Mouse (Mus musculus) MEL-GATA-1-ER (cell line): ENCODE results near the gene Astl.
A peak's percentile ranks its signal among the peaks of the same experiment; 100 is the strongest.

ENCODE experiments used
- DNase-seq: peaks from one replicate; pipeline ENCODE4 v3.0.0-alpha.2; 2012; ENCODE audit warnings: low read depth; ENCODE audit errors: extremely low read depth

The Astl gene

DNA sequence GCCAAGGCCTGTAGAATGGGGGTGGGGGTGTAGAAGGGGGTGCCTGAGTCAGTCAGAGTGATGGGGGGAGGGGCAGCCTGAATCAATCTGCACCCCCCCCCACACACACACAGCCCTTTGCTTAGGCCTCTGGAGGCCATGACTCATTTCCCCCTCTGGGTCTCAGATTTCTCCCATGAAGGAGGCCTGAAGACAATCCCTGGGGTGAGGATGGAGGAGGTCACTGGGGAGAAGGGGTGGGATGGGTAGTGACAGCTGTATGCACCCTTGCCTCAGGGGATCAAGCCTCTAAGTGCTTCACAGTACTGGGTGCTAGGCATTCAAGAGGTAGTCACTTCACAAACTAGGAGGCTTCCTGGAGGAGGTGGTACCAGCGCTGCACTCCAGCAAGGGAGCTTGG lies 14.8 kb upstream of the Astl start:
- DNase-seq, result no peak

DNA sequence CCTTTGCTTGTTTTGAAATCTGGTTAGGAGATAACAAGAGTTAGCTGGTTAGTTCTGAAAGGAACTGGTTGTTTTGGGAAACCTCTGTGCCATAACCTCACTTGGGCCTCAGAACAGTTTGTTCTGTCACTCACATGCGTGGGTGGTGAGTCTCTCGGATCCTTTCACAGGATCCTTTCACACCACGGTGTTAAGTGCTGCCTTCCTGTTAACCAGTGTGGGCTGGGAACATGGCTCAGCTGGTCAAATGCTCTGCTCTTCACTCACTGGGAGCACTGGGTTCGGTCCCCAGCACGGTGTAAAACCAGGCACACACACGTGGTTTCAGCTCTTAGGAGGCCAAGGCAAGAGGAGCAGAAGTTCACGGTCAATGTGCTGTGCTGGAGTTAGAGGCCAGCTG lies 14.0 kb upstream of the Astl start:
- no peak for DNase-seq

DNA sequence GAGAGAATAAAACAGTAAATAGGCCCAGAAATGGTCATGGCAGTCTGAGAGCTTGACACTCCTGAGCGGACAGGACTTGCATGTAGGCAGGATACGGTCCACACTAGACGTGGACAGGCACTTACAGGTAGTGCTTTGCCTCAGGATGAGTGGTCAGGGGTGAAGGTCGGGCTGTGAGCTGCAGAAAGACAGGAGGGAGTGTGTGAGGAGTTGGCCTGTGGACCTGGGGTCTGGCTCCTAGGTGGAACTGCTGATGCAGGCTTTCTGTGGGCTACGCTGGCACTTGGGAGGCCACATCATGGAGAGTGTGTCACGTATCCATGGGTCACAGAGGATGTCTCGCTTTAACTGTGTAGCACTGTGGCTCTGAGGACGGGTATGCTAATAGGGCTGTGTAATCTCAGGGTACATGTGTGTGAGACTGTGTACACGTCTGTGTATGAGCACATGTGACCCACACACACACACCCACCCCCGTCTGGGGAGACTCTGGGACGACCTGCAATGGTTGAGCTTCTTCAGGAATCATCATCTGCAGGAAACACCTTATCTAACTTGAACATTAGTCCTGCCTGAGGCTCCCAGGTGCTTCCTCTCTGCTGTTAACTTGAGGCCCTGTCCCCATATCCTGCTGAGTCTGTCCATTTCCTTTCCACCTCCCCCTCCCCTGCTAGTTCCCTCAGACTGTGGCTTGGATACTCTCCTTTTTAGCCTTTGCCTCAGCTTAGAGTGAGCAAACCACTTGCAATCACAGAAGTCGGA lies 10.2 kb upstream of the Astl start:
- peak; percentile 64 for DNase-seq

DNA sequence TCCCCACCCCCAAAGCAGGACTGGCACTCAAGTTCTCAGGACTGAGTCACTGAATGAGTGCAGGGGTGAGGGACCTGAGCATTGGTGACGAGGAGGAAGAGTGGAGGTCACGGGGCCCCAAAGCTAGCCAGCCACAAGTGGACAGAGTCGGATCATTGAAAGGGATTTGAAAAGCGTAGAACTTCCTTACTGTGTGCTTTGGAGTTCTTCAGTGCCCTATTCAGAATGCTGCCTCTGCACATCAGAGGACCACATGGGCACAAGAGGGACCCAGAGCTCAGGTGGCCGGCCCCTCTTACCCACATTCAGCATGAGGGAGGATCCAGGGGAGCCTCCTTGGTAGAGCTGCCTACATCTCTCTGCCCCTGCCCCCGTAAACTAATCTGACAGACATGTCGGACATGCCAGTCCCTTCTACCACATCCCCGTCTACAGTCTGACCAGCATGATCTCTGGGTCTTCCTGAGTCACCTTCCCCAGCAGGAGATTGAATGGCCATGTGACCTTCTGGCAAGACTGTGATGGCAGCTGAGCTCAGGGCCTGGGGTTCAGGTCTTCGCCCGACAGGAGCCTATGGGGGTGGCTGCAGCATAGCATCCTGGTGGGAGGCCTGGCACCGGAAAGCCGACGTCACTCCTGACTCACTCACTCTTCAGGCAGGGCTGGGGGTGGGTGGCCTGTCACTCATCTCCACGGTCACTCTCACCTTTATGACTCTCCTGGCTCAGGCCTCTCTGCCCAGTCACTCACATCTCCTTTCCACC lies 5.5 kb upstream of the Astl start:
- no peak for DNase-seq

DNA sequence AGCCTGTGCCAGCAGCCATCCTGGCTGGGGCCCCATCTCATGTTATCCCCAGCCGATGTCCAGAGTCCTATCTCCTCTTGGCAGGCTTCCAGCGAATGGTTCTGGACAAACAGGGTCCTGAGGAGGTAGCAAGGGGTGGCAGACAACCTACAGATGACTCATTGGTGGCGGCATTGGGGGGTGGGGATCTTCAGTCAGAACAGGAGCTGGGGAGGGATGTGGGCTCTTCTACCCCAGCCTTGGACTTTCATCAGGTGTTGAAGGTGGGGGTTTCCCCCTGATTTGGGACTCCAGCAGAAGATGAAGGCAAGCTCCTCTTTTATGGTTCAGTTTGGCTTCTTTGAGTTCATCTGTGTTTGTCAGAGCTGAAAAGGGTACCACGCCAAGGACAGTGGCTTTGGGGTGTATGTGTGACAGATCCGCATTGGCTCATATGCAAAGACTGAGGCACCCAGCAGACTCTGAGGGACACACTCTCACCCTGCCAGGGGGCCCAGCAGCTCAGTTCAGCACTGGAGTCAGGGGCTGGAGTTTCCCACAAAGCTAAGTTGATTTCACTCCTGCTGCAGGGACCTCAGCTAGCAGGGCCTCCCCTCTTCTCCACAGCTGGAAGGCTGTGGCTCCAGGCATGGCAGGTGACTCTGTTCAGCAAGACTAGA lies 4.4 kb upstream of the Astl start:
- DNase-seq, result no peak

DNA sequence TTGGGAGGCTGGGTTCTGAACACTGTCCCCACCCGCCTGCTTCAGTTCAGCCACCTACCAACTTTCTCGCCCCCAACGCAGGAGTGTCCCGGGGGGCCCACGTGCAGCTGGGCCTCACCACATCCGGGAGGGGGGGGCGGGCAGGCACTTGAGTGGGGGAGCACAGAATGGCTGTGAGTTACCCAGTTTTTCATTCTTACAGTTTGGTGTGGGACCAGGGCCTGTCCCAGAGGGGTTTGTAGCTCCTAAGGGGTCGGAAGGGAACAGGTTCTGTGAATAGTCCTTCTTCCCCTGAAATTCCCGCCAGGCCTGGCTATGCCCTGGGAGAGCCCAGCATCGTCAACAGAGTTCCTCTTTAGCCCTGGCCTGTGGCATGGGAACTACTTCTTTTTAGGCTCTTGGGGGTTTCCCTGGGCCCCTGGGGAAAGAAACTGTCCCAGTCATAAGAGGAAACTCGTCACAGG lies 3.3 kb upstream of the Astl start:
- DNase-seq, result no peak

DNA sequence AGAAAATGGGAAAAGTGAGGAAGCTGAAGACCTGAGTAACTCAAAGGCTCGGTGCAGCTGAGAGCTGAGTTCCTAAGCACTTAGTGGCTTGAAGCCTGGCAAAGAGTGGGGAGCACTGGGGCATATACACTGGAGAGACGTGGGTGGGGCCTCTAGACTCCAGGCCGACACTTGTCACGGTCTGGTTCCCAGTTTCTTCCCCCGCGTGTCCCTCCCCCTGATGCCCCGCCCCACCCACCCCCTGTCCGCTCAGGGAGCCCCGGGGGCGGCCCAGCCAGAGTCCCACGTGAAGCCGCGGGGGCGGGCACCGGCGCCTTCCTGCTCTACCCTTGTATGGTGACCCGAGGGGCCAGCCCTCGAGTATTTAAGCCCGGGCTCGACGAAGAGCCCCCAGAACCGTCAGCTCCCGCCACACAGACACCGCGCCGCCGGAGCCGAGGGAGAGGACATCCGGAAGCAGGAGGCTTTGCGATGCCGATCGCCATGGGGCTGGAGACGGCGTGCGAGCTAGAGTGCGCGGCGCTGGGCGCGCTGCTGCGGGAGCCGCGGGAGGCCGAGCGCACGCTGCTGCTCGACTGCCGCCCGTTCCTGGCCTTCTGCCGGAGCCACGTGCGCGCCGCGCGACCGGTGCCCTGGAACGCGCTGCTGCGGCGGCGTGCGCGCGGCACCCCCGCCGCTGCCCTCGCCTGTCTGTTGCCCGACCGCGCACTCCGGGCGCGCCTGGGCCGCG lies 2.5 kb upstream of the Astl start, which contains the start of gene Dusp2:
Gene Dusp2, plus strand, starts transcription at position 393 of the 730 bp plus-strand sequence.
- DNase-seq, result peak; percentile 73

DNA sequence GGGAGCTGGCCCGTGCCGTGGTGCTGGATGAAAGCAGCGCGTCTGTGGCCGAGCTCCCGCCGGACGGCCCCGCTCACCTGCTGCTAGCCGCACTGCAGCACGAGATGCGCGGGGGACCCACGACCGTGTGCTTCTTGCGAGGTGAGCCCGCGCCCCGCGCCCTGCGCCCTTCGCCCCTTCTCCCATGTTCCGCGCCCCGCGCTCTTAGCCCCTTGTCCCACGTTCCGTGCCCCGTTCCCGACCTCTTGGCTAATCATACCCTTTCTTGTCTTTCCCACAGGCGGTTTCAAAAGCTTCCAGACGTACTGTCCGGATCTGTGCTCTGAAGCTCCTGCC lies 2.0 kb upstream of the Astl start:
- no peak for DNase-seq

DNA sequence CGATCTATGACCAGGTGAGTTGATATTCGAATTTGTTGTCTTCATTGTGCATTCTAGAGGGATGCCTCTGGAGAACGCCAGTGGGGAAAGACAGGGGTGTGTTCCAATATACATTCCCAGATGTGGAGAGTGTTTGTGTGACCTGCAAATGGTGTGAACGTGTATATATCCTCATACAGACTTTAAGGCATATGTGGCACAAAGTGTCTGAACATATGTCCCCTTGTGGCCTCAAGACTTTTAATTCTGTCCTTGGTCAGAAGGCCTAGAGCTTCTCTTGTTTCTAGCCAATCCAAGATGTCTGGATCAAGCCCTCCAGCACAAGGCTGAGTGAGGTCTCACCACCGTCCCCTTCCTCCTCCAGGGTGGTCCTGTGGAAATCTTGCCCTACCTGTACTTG lies 1.6 kb upstream of the Astl start:
- no peak for DNase-seq

DNA sequence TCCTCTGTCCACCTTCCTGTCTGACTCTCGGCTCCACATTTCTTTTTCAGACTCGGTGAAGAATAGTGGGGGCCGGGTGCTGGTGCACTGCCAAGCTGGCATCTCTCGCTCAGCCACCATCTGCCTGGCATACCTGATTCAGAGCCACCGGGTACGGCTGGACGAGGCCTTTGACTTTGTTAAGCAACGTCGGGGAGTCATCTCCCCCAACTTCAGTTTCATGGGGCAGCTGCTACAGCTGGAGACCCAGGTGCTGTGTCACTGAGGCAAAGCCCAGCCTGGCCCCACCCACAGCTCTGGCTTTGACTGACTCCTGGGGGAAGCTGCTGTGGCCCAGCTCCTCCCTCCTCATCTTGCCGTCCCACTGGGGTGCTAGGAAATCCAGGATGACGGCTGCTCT lies 908 bp upstream of the Astl start:
- DNase-seq, result no peak

DNA sequence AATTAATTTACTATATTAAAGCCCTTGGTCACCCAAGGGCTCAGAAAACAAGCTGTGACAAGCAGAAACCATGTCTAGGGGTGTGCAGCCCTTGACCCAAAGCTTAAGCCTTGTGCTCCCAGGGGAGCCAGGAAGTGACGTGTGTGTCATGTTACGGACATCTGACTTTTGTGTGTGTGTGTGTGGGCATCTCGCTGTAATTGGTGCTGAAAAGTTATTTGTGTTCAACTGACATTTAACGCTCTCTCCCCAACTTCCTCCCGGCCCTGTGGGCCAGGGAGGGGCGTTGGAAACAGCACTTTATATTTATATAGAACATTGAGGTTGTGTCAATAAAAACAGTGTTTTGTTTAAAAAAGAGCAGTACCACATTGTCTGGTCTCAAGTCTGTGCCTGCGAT lies 427 bp upstream of the Astl start:
- no peak for DNase-seq

DNA sequence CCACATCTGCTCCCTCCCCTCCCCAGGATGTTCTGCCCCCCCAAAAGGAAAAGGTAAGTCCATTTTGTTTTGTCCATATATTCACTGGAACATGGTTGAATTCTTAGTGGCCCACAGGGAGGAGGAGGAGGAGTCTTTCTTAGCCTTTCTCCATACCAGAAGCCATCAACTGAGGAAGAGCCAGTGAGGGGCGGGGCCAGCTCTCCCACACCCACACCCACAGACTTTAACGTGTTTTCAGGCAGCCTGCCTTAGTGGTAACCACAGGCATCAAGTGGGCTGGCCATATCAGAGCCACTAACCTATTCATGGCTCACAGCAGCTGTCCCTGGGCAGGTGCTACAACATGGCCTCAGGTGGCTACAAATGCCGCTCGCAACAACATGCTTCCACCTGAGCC lies 394 bp downstream of the Astl start:
- DNase-seq, result no peak

DNA sequence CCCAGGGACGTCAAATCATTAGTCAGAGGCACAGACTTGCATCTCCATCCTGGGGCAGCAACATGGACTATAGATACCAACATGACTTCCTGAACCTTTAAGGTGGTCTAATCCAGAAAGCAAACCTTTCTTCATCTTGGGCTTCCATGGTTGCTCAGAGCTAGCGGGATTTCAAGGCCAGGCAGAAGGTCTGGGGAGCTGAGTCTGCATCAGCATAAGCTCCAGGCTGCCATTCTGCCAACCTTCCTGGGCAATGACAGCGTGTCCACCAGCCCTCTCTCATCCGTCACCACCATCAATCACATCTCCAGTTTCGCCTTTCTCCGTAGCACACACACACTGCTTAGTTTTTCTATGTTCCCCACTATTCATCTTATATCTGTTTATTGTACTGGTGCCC lies 823 bp downstream of the Astl start:
- DNase-seq, result no peak

DNA sequence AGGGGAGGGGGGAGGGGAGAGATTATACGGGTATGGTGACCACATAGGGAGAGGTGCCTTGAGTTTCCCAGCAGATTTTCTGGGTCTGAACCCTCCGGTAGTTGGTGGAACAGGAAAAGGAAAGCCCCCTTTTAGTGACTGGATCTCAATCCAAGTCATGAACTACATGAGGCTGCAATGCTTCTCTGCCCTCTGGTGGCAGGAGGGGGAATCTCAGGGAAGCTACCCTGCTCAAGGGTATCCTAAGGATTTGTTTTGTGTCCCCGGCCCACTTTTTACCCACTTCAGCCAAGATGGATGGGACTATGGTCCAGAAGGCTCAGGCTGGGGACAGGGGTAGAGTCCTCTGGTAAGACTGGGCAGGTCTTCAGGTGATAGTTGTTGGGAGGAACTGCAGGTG lies 2.7 kb downstream of the Astl start:
- no peak for DNase-seq

DNA sequence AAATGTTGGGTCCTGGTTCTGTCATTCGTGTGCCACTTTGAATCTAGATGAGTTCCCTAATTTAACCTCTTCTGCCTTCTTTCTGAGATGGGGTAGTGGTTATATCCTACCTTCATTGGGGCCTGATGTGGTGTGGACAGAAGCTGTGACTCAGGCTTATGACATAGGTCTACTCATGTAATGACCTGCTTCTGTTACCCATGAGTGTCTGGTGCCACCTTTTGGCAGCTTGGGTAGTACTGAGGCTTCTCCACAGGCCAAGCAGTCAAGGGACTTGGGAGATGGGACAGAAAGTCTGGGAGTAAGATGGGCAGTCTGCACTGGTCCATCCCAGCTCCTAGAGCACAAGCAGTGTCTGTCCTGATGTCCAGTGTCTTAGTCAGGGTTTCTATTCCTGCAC lies 7.9 kb downstream of the Astl start:
- no peak for DNase-seq

DNA sequence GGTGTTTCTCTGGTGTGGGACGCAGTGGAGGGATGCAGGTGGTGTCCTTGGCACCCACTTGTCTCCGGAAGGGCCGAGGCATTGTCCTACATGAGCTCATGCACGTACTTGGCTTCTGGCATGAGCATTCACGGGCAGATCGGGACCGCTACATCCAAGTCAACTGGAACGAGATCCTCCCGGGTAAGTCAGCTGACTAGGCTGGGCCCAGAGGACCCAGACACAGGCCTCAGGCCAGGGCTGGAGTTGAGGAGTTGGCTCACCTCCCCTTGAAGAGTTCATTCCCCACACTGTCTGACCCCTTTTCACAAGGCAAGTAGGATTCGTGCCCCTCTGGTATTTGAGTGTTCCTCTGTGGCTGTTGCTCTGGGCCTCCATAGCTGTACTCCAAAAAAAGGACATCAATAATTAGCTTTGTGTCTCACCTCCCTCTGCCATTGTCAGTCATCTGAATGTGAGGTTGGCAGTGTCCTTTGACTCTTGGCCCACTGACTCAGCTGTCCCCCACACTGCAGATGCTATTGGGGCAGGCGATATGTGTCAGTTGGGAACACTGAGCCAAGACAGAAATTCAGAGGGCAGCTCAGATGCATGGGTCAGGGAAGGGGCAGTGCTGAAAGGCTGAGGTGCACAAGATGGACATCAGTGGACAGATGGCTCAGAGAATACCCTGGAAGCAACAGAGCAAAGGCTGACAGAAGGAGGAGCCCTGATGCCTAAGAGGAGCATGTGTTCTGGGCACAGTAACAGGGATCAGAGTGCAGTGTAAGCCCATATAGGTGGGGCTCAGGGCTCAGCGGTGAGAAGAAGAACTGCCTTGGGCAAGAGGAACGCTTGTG lies 8.9 kb downstream of the Astl start:
- no peak for DNase-seq

DNA sequence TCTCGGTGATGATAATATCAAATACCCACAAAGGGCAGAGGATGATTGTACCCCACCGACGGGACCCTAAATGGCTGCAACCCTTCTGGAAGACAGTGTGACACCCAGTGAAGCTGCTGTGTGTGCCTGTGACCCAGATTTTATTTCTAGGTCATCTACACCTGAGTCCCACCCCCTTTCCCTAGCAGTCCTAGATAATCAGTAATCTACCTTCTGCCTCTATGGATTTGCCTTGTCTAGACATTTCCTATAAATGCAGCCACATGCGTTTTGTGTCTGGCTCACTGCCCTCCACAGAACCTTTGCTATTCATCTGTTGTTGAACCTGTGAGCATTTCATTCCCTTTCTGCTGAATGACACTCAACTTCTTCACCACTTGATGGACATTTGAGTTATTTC lies 15.4 kb downstream of the Astl start:
- DNase-seq, result no peak

DNA sequence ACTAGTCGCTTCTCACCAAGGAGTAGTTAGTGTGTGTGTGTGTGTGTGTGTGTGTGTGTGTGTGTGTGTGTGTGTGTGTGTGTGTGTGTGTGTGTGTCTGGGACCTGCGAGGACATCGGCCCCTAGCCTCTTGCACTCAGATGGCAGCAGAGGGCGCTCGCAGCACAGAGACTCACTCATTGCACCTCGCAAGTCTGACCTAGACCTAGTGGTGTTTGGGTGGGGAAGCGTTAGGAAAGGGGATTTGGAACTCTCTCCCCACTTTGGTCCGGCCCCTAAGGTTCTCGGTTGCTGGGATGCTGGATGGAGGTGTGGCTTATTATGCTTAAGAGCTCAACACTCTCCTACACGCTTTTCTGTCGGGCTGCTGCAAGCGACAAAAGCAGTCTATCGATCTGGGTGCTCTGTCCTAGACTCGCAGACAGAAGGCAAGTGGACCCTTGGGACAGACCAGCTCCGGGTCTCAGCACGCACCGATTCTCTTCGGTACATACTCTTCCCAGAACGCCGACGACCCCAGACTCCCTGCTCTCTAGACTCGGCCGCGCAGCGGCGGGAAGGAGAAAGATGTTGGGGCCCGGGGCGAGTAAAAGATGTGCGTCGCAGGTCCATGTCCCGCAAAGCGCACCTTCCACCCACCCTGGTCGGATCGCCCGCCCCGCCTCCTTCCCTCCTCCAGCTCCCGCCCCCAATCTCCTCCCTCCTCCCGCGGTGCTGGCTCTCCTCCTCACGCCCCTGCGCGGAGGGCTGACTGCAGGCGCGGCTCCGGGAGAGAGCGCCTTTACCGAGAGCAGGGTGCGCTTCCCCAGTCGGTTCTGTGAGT lies 24.2 kb downstream of the Astl start, which contains the start of gene Adra2b:
Gene Adra2b, plus strand, starts transcription at position 750 of the 823 bp plus-strand sequence.
- no peak for DNase-seq

DNA sequence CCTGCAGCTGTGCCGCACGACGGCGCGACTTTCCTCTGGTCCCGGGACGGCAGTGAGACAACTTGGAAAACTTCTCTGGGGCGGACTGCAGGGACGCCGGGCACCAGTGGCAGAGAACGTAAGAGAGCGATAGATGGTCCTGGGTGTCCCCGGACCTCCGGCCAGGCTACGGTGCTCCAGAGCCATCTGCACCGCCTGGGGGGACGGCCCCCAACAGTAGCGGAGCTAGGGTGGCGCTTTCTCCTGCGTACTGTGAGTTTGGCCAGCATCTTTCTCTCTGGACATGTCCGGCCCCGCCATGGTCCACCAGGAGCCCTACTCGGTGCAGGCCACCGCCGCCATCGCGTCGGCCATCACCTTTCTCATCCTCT lies 24.8 kb downstream of the Astl start:
- DNase-seq, result no peak

DNA sequence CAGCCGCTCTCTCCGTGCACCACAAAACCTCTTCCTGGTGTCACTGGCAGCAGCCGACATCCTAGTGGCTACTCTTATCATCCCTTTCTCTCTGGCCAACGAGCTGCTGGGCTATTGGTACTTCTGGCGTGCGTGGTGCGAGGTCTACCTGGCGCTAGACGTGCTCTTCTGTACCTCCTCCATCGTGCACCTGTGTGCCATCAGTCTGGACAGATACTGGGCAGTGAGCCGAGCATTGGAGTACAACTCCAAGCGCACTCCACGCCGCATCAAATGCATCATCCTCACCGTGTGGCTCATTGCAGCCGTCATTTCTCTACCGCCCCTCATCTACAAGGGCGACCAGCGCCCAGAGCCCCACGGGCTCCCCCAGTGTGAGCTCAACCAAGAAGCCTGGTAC lies 25.3 kb downstream of the Astl start:
- no peak for DNase-seq
